Mouse (Mus musculus) forebrain, embryonic 16.5 days (tissue): ENCODE measurements around the gene Zfp672. TPM values are rescaled to one million over a fixed set of nuclear protein-coding genes. Genes with fewer than 3 reads are reported as not detected.

Experiments
- ATAC-seq: fragments of 200-750 bp; cut with Nextera tagmentation; 2 replicates; pipeline ENCODE4 v1.8.0; 2017; ENCODE audit warnings: mild to moderate bottlenecking, moderate library complexity
- H3K27ac ChIP-seq: fragments of 300-500 bp; sonication (generic); 2 replicates; pipeline ENCODE4 v1.5.1; 2014; ENCODE audit warnings: low read length, control low read depth
- H3K27me3 ChIP-seq: fragments of 300-500 bp; sonication (generic); replicated peaks from 2 replicates; pipeline ENCODE4 v1.6.1; 2014; ENCODE audit warnings: low read length; ENCODE audit not compliant: control insufficient read depth, insufficient read depth
- H3K36me3 ChIP-seq: fragments of 300-500 bp; sonication (generic); 2 replicates; pipeline ENCODE4 v1.6.1; 2014; ENCODE audit not compliant: control insufficient read depth, insufficient read depth
- H3K4me1 ChIP-seq: fragments of 300-500 bp; sonication (generic); replicated peaks from 2 replicates; pipeline ENCODE4 v1.6.1; 2014; ENCODE audit warnings: low read length; ENCODE audit not compliant: control insufficient read depth, insufficient read depth
- H3K4me2 ChIP-seq: fragments of 300-500 bp; sonication (generic); 2 replicates; pipeline ENCODE4 v1.6.1; 2014; ENCODE audit warnings: mild to moderate bottlenecking, low read length, control low read depth
- H3K4me3 ChIP-seq: fragments of 300-500 bp; sonication (generic); replicated peaks from 2 replicates; pipeline ENCODE4 v1.5.1; 2014; ENCODE audit warnings: mild to moderate bottlenecking, low read length, control low read depth
- H3K9ac ChIP-seq: fragments of 300-500 bp; sonication (generic); replicated peaks from 2 replicates; pipeline ENCODE4 v1.6.1; 2014; ENCODE audit warnings: low read depth, low read length, control low read depth
- H3K9me3 ChIP-seq: fragments of 300-500 bp; sonication (generic); 2 replicates; pipeline ENCODE4 v1.6.1; 2016; ENCODE audit warnings: low read length; ENCODE audit not compliant: control insufficient read depth
- WGBS: fragments of 180-500 bp; shearing (Covaris S2); extraction: QIAGEN DNeasy Blood & Tissue Kit; methylation state at CpG from one replicate; pipeline ENCODE4 v1.1.7; 2014; 5-methylcytosine and 5-hydroxymethylcytosine counted together
- polyA plus RNA-seq: library from polyadenylated mRNA; unstranded; fragments of >200 nt; fragmentation: Nextera tagmentation; extraction: Ambion mirVana; gene quantifications from 2 replicates; pipeline ENCODE4 v1.2.1, GENCODE M21; 2015

The Zfp672 gene
- polyA plus RNA-seq, 1 experiment from 2014 or later = 39.8 TPM

- H3K9ac ChIP-seq = no peak within 1 kb of the TSS
- H3K27me3 ChIP-seq = no peaks in the 10 kb centered on the region
- H3K4me1 ChIP-seq = no peaks in the 10 kb centered on the region
- no peak within 1 kb of the TSS for H3K27ac ChIP-seq
- no peak within 1 kb of the TSS for H3K4me2 ChIP-seq
- H3K9me3 ChIP-seq = no peaks in the 10 kb centered on the region
- 49% methylated on average over 2 of the region's 2 CpGs for WGBS
- no peaks in the 10 kb centered on the region for H3K36me3 ChIP-seq
- ATAC-seq = no peak
- H3K4me3 ChIP-seq = no peak within 1 kb of the TSS
Measured at GRCm38 (mm10) chr11:58274572-58274971, 55.6 kb downstream of the Zfp672 start, which contains the start of gene 4930438A08Rik. 4930438A08Rik (plus strand) TSS chr11:58274799.

- H3K4me3 ChIP-seq = no peak overlapping the region
- no peaks in the 10 kb centered on the region for H3K9me3 ChIP-seq
- 92% methylated on average over 3 of the region's 3 CpGs for WGBS
- ATAC-seq = no peak
- H3K27me3 ChIP-seq = no peaks in the 10 kb centered on the region
- no peak overlapping the region for H3K27ac ChIP-seq
- no peak overlapping the region for H3K9ac ChIP-seq
- no peaks in the 10 kb centered on the region for H3K36me3 ChIP-seq
- H3K4me1 ChIP-seq = no peaks in the 10 kb centered on the region
- H3K4me2 ChIP-seq = no peak overlapping the region
Measured at GRCm38 (mm10) chr11:58268285-58268684, 61.9 kb downstream of the Zfp672 start.

Other genes with a start within 250 kb of the Zfp672 start
- gene Gm12248, start 237.2 kb downstream of the Zfp672 start, polyA plus RNA-seq = not detected in 2 replicates
- gene Cnot8, start 226.2 kb downstream of the Zfp672 start, polyA plus RNA-seq = 141 and 159 TPM in 2 replicates
- gene Gemin5, start 161.8 kb downstream of the Zfp672 start, polyA plus RNA-seq = 12.8 and 14.9 TPM in 2 replicates
- gene Mrpl22, start 158.7 kb downstream of the Zfp672 start, polyA plus RNA-seq = 102 and 103 TPM in 2 replicates
- 1.3 and 1.5 TPM in 2 replicates for gene Igtp, start 130.8 kb downstream of the Zfp672 start, polyA plus RNA-seq
- gene Irgm2, start 130.7 kb downstream of the Zfp672 start, polyA plus RNA-seq = 0.60 and 0.75 TPM in 2 replicates
- gene 4930438A08Rik, start 55.5 kb downstream of the Zfp672 start, polyA plus RNA-seq = not detected in 2 replicates
- gene Zfp692, start 23.3 kb downstream of the Zfp672 start, polyA plus RNA-seq = 30.8 and 42.9 TPM in 2 replicates
- 56.6 and 56.9 TPM in 2 replicates for gene Sh3bp5l, start 385 bp upstream of the Zfp672 start, polyA plus RNA-seq
- gene Lypd8, start 48.7 kb upstream of the Zfp672 start, polyA plus RNA-seq = not detected in 2 replicates
- gene 1810065E05Rik, start 90.8 kb upstream of the Zfp672 start, polyA plus RNA-seq = not detected in 2 replicates
- gene Gm12253, start 102.2 kb upstream of the Zfp672 start, polyA plus RNA-seq = not detected in 2 replicates
- not detected in 2 replicates for gene Lypd9, start 122.6 kb upstream of the Zfp672 start, polyA plus RNA-seq
- gene Olfr30, start 131.9 kb upstream of the Zfp672 start, polyA plus RNA-seq = not detected in 2 replicates
- gene Olfr332, start 162.2 kb upstream of the Zfp672 start, polyA plus RNA-seq = not detected in 2 replicates
- not detected in 2 replicates for gene Olfr331, start 172.2 kb upstream of the Zfp672 start, polyA plus RNA-seq
- gene Olfr330, start 204.5 kb upstream of the Zfp672 start, polyA plus RNA-seq = not detected in 2 replicates
- not detected in 2 replicates for gene Olfr329-ps, start 216.1 kb upstream of the Zfp672 start, polyA plus RNA-seq
- not detected in 2 replicates for gene Olfr328, start 225.3 kb upstream of the Zfp672 start, polyA plus RNA-seq
- gene Olfr224, start 240.2 kb upstream of the Zfp672 start, polyA plus RNA-seq = not detected in 2 replicates
- not detected in 2 replicates for gene Olfr325, start 247.4 kb upstream of the Zfp672 start, polyA plus RNA-seq